Mouse (Mus musculus) embryonic facial prominence, embryonic 14.5 days (tissue): ENCODE results near the gene Hivep1. TPM values are rescaled to one million over a fixed set of nuclear protein-coding genes. Genes with fewer than 3 reads are reported as not detected.

Experiments used
- ATAC-seq: fragments of 200-750 bp; cut with Nextera tagmentation; 2 replicates; pipeline ENCODE4 v1.8.0; 2017; ENCODE audit warnings: low read depth, moderate number of reproducible peaks, moderate TSS enrichment
- DNase-seq: peaks from one replicate; pipeline ENCODE4 v3.0.0-alpha.2; 2015; ENCODE audit warnings: low spot score
- H3K27ac ChIP-seq: fragments of 300-500 bp; sonication (generic); replicated peaks from 2 replicates; pipeline ENCODE4 v1.5.1; 2014; ENCODE audit warnings: low read depth, mild to moderate bottlenecking, low read length, moderate library complexity
- H3K27me3 ChIP-seq: fragments of 300-500 bp; sonication (generic); replicated peaks from 2 replicates; pipeline ENCODE4 v1.6.1; 2014; ENCODE audit warnings: low read length; ENCODE audit not compliant: control insufficient read depth, insufficient read depth
- H3K36me3 ChIP-seq: fragments of 300-500 bp; sonication (generic); 2 replicates; pipeline ENCODE4 v1.6.1; 2014; ENCODE audit warnings: low read length, mixed read lengths; ENCODE audit not compliant: control insufficient read depth, insufficient read depth
- H3K4me1 ChIP-seq: fragments of 300-500 bp; sonication (generic); 2 replicates; pipeline ENCODE4 v1.6.1; 2014; ENCODE audit warnings: antibody characterized with exemption, low read length; ENCODE audit not compliant: control insufficient read depth, insufficient read depth
- H3K4me2 ChIP-seq: fragments of 300-500 bp; sonication (generic); 2 replicates; pipeline ENCODE4 v1.6.1; 2014; ENCODE audit warnings: low read depth, mild to moderate bottlenecking, low read length, moderate library complexity, mixed read lengths
- H3K4me3 ChIP-seq: fragments of 300-500 bp; sonication (generic); 2 replicates; pipeline ENCODE4 v1.5.1; 2014; ENCODE audit warnings: low read depth, mild to moderate bottlenecking, low read length
- H3K9ac ChIP-seq: fragments of 300-500 bp; sonication (generic); 2 replicates; pipeline ENCODE4 v1.6.1; 2014; ENCODE audit warnings: low read depth, mild to moderate bottlenecking, low read length, moderate library complexity, mixed read lengths
- H3K9me3 ChIP-seq: fragments of 300-500 bp; sonication (generic); 2 replicates; pipeline ENCODE4 v1.6.1; 2016; ENCODE audit warnings: low read length; ENCODE audit not compliant: control insufficient read depth
- WGBS: fragments of 180-500 bp; shearing (Covaris S2); extraction: QIAGEN DNeasy Blood & Tissue Kit; methylation state at CpG from one replicate; pipeline ENCODE4 v1.1.7; 2014; 5-methylcytosine and 5-hydroxymethylcytosine counted together
- polyA plus RNA-seq: library from polyadenylated mRNA; unstranded; fragments of >200 nt; fragmentation: Nextera tagmentation; extraction: Ambion mirVana; gene quantifications from 2 replicates; pipeline ENCODE4 v1.2.1, GENCODE M21; 2014

The Hivep1 gene
- polyA plus RNA-seq, 1 experiment from 2014 or later, result 10.9 TPM

- no peak for ATAC-seq
These were observed 12.4 kb downstream of the Hivep1 start for GRCm38 (mm10) chr13:42064257-42064656.

GRCm38 (mm10) chr13:42070236-42070635, 18.4 kb downstream of the Hivep1 start:
- Histone ChIP-seq H3K9ac (no peak overlapping the region), H3K27me3 (no peaks in the 10 kb centered on the region), H3K4me2 (no peak overlapping the region), H3K4me3 (no peak overlapping the region), H3K36me3 (peaks cover 4% of the 10 kb centered on the region), H3K4me1 (no peaks in the 10 kb centered on the region), H3K9me3 (no peaks in the 10 kb centered on the region), H3K27ac (no peak overlapping the region)
- 69% methylated on average over 4 of the region's 4 CpGs for WGBS
- DNase-seq, result no peak
- no peak for ATAC-seq

More at GRCm38 (mm10) chr13:42064257-42064656, 12.4 kb downstream of the Hivep1 start:
- no peak for DNase-seq
- Histone ChIP-seq H3K27me3 (no peaks in the 10 kb centered on the region), H3K27ac (no peak overlapping the region), H3K9ac (no peak overlapping the region), H3K4me2 (no peak overlapping the region), H3K4me1 (no peaks in the 10 kb centered on the region), H3K4me3 (no peak overlapping the region), H3K36me3 (peaks cover 12% of the 10 kb centered on the region), H3K9me3 (no peaks in the 10 kb centered on the region)

- Histone ChIP-seq H3K9ac (no peak overlapping the region), H3K4me3 (no peak overlapping the region), H3K9me3 (no peaks in the 10 kb centered on the region), H3K27ac (no peak overlapping the region), H3K27me3 (no peaks in the 10 kb centered on the region), H3K36me3 (no peaks in the 10 kb centered on the region; the same call in 1 of the 2 replicates), H3K4me1 (no peaks in the 10 kb centered on the region), H3K4me2 (no peak overlapping the region)
- DNase-seq, result no peak
- WGBS, result 79% methylated on average over 6 of the region's 6 CpGs
- ATAC-seq, result no peak
These were observed 19.2 kb downstream of the Hivep1 start for GRCm38 (mm10) chr13:42071011-42071410.

DNA sequence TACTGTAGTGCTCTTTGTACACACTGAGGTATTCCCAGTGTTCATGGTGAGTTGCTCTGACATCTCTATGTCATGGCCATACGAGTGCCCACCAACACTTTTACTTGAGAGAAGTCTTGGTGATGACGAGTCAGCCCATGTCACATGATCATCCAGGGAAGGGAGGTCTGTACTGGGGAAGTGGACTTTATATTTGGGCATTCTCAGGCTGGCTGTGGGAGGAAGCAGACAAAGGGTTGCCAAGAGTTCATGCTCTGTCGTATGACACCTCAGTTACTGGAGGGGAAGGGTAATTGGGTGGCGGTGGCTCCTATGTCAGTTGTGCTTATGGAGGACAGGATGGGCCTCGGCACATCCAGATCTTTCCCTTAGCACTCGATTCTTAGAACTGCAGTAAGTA, 21.5 kb downstream of the Hivep1 start:
- Histone ChIP-seq H3K27me3 (no peaks in the 10 kb centered on the region), H3K4me2 (no peak overlapping the region), H3K27ac (no peak overlapping the region), H3K36me3 (0 out of 2 replicates have a peak, but pooled peaks cover 14% of the 10 kb centered on the region), H3K9ac (no peak overlapping the region), H3K4me1 (no peaks in the 10 kb centered on the region), H3K4me3 (no peak overlapping the region), H3K9me3 (no peaks in the 10 kb centered on the region)
- DNase-seq, result no peak
- 67% methylated on average over 6 of the region's 6 CpGs for WGBS
- no peak for ATAC-seq

GRCm38 (mm10) chr13:42075546-42075945, 23.7 kb downstream of the Hivep1 start:
- H3K9ac ChIP-seq, result no peak overlapping the region
- WGBS, result 88% methylated on average over 5 of the region's 5 CpGs
- H3K4me3 ChIP-seq, result no peak overlapping the region
- DNase-seq (no peak), ATAC-seq (no peak)
- H3K9me3 ChIP-seq, result no peaks in the 10 kb centered on the region
- H3K4me1 ChIP-seq, result no peaks in the 10 kb centered on the region; the same call in 1 of the 2 replicates
- H3K4me2 ChIP-seq, result no peak overlapping the region
- no peaks in the 10 kb centered on the region for H3K27me3 ChIP-seq
- H3K27ac ChIP-seq, result no peak overlapping the region
- 0 out of 2 replicates have a peak, but pooled peaks cover 19% of the 10 kb centered on the region for H3K36me3 ChIP-seq

GRCm38 (mm10) chr13:42076751-42077302, 25.0 kb downstream of the Hivep1 start:
- H3K9ac ChIP-seq, result no peak overlapping the region
- WGBS, result 94% methylated on average over 5 of the region's 5 CpGs
- DNase-seq, result no peak

DNA sequence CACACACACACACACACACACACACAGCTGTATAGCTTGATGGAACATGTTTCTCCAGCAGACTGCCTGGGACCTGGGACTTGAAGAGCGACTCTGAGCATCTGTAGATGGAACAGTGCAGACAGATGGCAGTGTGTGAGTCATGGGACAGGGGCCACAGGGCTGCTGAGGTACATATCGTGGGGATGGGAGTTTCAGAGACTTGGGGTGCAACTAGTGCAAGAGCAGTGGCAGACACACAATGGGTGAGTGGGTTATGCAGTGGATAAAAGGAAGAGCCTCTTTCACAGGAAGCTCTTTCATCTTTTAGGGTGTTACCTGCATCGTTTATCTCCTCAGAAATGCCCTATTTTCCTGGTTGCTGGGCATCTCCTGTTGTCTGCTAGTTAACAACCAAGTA, 25.8 kb downstream of the Hivep1 start:
- DNase-seq, result no peak
- Histone ChIP-seq H3K27ac (no peak overlapping the region), H3K36me3 (peaks cover 26% of the 10 kb centered on the region; the same call in 1 of the 2 replicates), H3K27me3 (no peaks in the 10 kb centered on the region), H3K4me3 (no peak overlapping the region), H3K9ac (no peak overlapping the region), H3K4me1 (no peaks in the 10 kb centered on the region; the same call in 1 of the 2 replicates), H3K9me3 (no peaks in the 10 kb centered on the region), H3K4me2 (no peak overlapping the region)
- no peak for ATAC-seq
- 76% methylated on average over 3 of the region's 3 CpGs for WGBS

More at GRCm38 (mm10) chr13:42076751-42077302, 25.0 kb downstream of the Hivep1 start:
- H3K4me1 ChIP-seq, result no peaks in the 10 kb centered on the region; the same call in 1 of the 2 replicates
- no peak overlapping the region for H3K4me3 ChIP-seq
- no peaks in the 10 kb centered on the region for H3K9me3 ChIP-seq
- peaks cover 25% of the 10 kb centered on the region; the same call in 1 of the 2 replicates for H3K36me3 ChIP-seq
- H3K4me2 ChIP-seq, result no peak overlapping the region
- H3K27ac ChIP-seq, result no peak overlapping the region
- no peak for ATAC-seq
- H3K27me3 ChIP-seq, result no peaks in the 10 kb centered on the region

GRCm38 (mm10) chr13:42080131-42080916, 28.5 kb downstream of the Hivep1 start:
- 63% methylated on average over 9 of the region's 10 CpGs for WGBS
- no peaks in the 10 kb centered on the region for H3K9me3 ChIP-seq
- DNase-seq (no peak), ATAC-seq (no peak)
- H3K27ac ChIP-seq, result no peak overlapping the region
- no peak overlapping the region for H3K4me2 ChIP-seq
- H3K27me3 ChIP-seq, result no peaks in the 10 kb centered on the region
- H3K4me3 ChIP-seq, result no peak overlapping the region
- H3K36me3 ChIP-seq, result peaks cover 30% of the 10 kb centered on the region; the same call in 1 of the 2 replicates
- H3K4me1 ChIP-seq, result no peaks in the 10 kb centered on the region; the same call in 1 of the 2 replicates
- H3K9ac ChIP-seq, result no peak overlapping the region
